Mouse (Mus musculus) bone marrow, adult 2 months (tissue): ENCODE results near the gene Mest.

Experiments used
- CTCF ChIP-seq: fragments of 200-500 bp; IDR thresholded peaks from 2 replicates; pipeline ENCODE4 v1.5.1; 2011; ENCODE audit warnings: low read length, control low read depth; ENCODE audit not compliant: control insufficient read depth, insufficient read depth
- POLR2A ChIP-seq: fragments of 200-500 bp; IDR thresholded peaks from 2 replicates; pipeline ENCODE4 v1.6.1; 2011; ENCODE audit warnings: low read depth, mild to moderate bottlenecking, control low read depth, low read length, borderline replicate concordance; ENCODE audit not compliant: control insufficient read depth

- TF ChIP-seq CTCF (no peak), POLR2A (no peak)
These were observed 9.9 kb upstream of the Mest start for GRCm38 (mm10) chr6:30713455-30713854.
